Mouse (Mus musculus): ENCODE data around the gene Polr2c.

The Polr2c gene

GRCm38 (mm10) chr8:94919256-94919655 is 62.0 kb downstream of the Polr2c start:
- no peak for DNase-seq (ENCODE audit: extremely low read depth, insufficient read length, low spot score)

- no peak for DNase-seq (ENCODE audit: extremely low read depth, insufficient read length, low spot score)
These were observed 64.9 kb downstream of the Polr2c start for GRCm38 (mm10) chr8:94922176-94922575.

- DNase-seq (ENCODE audit: extremely low read depth, insufficient read length, low spot score), result no peak
These were observed 65.4 kb downstream of the Polr2c start for GRCm38 (mm10) chr8:94922602-94923001.

All from 3134 (cell line).